Mouse (Mus musculus): ENCODE results near the gene Hook2. TPM values are rescaled to one million over a fixed set of nuclear protein-coding genes. Genes with fewer than 3 reads are reported as not detected.

Hook2 gene
- polyA plus RNA-seq, 1 experiment from 2014 or later = 16.8 TPM

- Histone ChIP-seq H3K9me3 (replicated peaks) (no peaks in the 10 kb centered on the region), H3K4me2 (peak overlapping the region; percentile 96), H3K27ac (no peak overlapping the region), H3K4me3 (peak overlapping the region; percentile 51; the same call in 1 of the 2 replicates), H3K27me3 (peaks cover 35% of the 10 kb centered on the region), H3K36me3 (ENCODE audit: poor library complexity, severe bottlenecking) (peaks cover 47% of the 10 kb centered on the region), H3K4me1 (peaks cover 78% of the 10 kb centered on the region), H3K9ac (peak overlapping the region; percentile 72; the same call in 1 of the 2 replicates)
- 34% methylated on average over 7 of the region's 7 CpGs for WGBS
- no peak for ATAC-seq
Measured at GRCm38 (mm10) chr8:84975434-84975833, 15.0 kb upstream of the Hook2 start.

GRCm38 (mm10) chr8:84976031-84976762 lies 14.2 kb upstream of the Hook2 start:
- ATAC-seq = peak; percentile 90
- Histone ChIP-seq H3K4me1 (peaks cover 78% of the 10 kb centered on the region), H3K36me3 (ENCODE audit: poor library complexity, severe bottlenecking) (peaks cover 42% of the 10 kb centered on the region), H3K9ac (peak overlapping the region; percentile 72), H3K27ac (peak overlapping the region; percentile 54; the same call in 1 of the 2 replicates), H3K4me3 (peak overlapping the region; percentile 51), H3K9me3 (replicated peaks) (no peaks in the 10 kb centered on the region), H3K4me2 (peak overlapping the region; percentile 96), H3K27me3 (peaks cover 42% of the 10 kb centered on the region)
- WGBS = under 1% methylated on average over 61 of the region's 61 CpGs

DNA sequence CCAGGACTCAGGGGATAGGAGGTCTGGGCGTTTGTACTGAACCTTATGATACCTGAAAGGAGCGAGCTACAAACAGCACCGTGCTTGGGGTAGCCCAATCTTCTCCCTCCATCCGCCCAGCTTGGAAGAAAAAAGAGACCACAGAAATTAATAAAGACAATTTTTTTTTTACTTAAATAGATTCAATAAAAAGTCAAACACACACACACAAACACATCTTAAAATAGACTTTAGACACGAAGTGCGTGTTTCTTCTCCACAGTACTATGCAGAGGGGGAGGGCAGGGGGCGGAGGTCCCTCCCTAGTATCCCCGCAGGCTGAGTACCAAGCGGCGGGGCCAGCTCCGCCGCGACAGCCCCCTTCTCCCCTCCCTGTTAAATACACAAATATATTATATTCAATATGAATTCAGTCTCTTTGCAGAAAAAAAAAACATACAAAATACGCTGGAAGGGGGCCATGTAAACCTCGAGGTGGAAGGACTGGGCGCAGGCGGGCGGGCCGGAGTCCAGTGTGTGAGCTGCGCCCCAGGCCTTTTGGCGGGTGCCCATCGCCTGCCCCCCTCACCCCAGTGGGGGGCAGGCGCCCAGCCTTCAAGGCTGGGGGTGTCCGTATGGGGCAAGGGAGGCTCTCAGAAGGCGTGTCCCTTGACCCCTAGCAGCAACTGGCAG lies 13.5 kb upstream of the Hook2 start:
- no peaks in the 10 kb centered on the region for H3K9me3 ChIP-seq (replicated peaks)
- peak overlapping the region; percentile 96 for H3K4me2 ChIP-seq
- whole genome bisulfite sequencing = 5% methylated on average over 24 of the region's 25 CpGs
- peaks cover 46% of the 10 kb centered on the region for H3K27me3 ChIP-seq
- no peak for ATAC-seq
- H3K9ac ChIP-seq = peak overlapping the region; percentile 72
- peak overlapping the region; percentile 51 for H3K4me3 ChIP-seq
- H3K27ac ChIP-seq = no peak overlapping the region
- peaks cover 35% of the 10 kb centered on the region for H3K36me3 ChIP-seq (ENCODE audit: poor library complexity, severe bottlenecking)
- H3K4me1 ChIP-seq = peaks cover 74% of the 10 kb centered on the region

GRCm38 (mm10) chr8:84977435-84978247 lies 12.8 kb upstream of the Hook2 start:
- no peak overlapping the region; the same call in 1 of the 2 replicates for H3K27ac ChIP-seq
- WGBS = under 1% methylated on average over 70 of the region's 70 CpGs

DNA sequence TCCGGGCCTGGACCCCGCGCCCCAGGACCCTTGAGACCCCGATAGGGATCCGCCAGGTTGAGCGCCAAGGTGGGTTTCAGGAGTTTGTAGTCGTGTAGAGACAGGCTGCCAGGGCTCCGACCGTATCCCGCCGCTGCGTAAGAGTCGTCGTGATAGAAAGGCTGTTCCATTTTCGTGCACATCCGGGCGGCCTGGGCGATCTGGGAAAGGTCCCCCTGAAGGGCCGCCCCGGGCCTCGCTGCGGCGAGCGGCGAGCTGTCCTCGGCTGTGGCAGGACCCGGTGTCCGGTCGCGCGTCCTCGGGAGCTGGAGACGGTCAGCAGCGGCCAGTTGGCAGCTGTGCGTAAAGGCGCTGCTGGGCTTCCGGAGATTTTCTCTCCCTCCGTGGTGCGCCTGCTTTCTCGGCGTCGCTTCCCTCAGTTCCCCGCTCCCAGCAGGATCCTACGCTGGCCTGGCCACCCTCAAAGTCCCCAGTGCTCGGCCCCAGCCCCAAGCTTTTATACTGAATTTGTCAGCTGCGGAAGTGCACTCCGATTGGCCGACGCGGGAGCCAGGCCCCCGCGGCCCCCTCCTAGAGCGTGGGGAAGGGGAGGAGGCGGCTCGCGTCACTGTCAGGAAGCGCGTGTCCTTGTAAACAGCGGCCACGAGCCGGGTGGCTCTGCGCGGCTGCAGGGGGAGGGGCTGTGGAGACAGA lies 12.0 kb upstream of the Hook2 start, which contains the start of gene Junb:
Gene Junb (minus strand): TSS at position 471 of the 693 bp plus-strand sequence.
- Histone ChIP-seq H3K27me3 (peaks cover 55% of the 10 kb centered on the region), H3K4me2 (peak within 1 kb of the TSS; percentile 96), H3K27ac (no peak within 1 kb of the TSS; the same call in 1 of the 2 replicates), H3K36me3 (ENCODE audit: poor library complexity, severe bottlenecking) (peaks cover 20% of the 10 kb centered on the region), H3K9ac (peak within 1 kb of the TSS; percentile 72), H3K4me3 (peak within 1 kb of the TSS; percentile 51), H3K9me3 (replicated peaks) (no peaks in the 10 kb centered on the region), H3K4me1 (peaks cover 71% of the 10 kb centered on the region)
- ATAC-seq = peak; percentile 31
- 1% methylated on average over 63 of the region's 63 CpGs for whole genome bisulfite sequencing

More at GRCm38 (mm10) chr8:84977435-84978247, 12.8 kb upstream of the Hook2 start:
- Histone ChIP-seq H3K9me3 (replicated peaks) (no peaks in the 10 kb centered on the region), H3K4me1 (peaks cover 71% of the 10 kb centered on the region), H3K9ac (peak overlapping the region; percentile 72), H3K4me2 (peak overlapping the region; percentile 96), H3K4me3 (peak overlapping the region; percentile 51), H3K27me3 (peaks cover 54% of the 10 kb centered on the region), H3K36me3 (ENCODE audit: poor library complexity, severe bottlenecking) (peaks cover 27% of the 10 kb centered on the region)
- ATAC-seq = no peak

- peak overlapping the region; percentile 53 for H3K9ac ChIP-seq
- peak overlapping the region; percentile 96 for H3K4me2 ChIP-seq
- peak overlapping the region; percentile 35 for H3K4me3 ChIP-seq
- no peaks in the 10 kb centered on the region for H3K9me3 ChIP-seq (replicated peaks)
- peak; percentile 34 for ATAC-seq
- H3K36me3 ChIP-seq (ENCODE audit: poor library complexity, severe bottlenecking) = peaks cover 6% of the 10 kb centered on the region; the same call in 1 of the 2 replicates
- H3K4me1 ChIP-seq = peaks cover 69% of the 10 kb centered on the region
- under 1% methylated on average over 40 of the region's 42 CpGs for whole genome bisulfite sequencing
- H3K27me3 ChIP-seq = peaks cover 65% of the 10 kb centered on the region
- peak overlapping the region; percentile 19; the same call in 1 of the 2 replicates for H3K27ac ChIP-seq
Measured at GRCm38 (mm10) chr8:84979599-84980421, 10.6 kb upstream of the Hook2 start.

DNA sequence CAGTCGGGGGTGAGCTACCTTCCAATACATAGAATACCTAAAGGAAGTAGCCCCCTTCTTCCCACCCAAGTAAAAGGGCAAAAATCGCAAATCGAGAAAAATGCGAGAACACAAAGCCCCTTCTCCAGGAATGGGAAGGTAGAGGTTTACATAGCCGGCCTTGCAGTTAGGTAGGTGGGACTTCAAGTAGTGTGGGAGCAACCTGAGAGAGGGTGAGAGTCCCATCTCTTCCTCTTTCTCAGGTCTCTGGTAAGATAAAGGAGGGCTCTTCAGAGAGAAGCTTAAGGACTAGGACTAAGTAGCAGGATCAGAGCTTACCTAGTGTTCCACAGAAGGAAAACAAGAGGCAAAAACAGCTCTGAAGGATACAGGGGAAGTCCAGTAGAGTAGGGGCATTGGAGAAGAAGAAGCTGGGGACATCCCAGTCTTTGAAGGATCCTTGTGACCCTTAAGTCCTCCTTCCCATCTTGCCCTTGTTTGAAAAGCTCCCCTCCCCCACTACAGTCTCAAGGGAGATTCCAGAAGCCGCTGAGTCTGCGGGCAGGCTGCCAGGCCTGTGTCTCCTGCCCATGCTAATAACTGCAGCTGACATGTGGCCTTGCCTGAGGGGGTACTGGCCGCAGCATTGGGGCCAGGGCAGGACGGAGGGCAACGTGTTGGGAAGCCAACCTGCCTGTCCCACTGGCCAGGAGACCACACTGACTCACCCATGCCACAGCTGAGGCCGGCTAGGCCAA lies 9.6 kb upstream of the Hook2 start:
- Histone ChIP-seq H3K4me2 (peak overlapping the region; percentile 96; the same call in 1 of the 2 replicates), H3K27ac (no peak overlapping the region), H3K9ac (peak overlapping the region; percentile 53; the same call in 1 of the 2 replicates), H3K36me3 (ENCODE audit: poor library complexity, severe bottlenecking) (no peaks in the 10 kb centered on the region), H3K4me1 (peaks cover 69% of the 10 kb centered on the region), H3K4me3 (no peak overlapping the region), H3K27me3 (peaks cover 66% of the 10 kb centered on the region), H3K9me3 (replicated peaks) (no peaks in the 10 kb centered on the region)
- 33% methylated on average over 11 of the region's 11 CpGs for WGBS
- no peak for ATAC-seq

GRCm38 (mm10) chr8:84981644-84982498 lies 8.5 kb upstream of the Hook2 start:
- Histone ChIP-seq H3K4me1 (peaks cover 66% of the 10 kb centered on the region), H3K4me3 (no peak overlapping the region), H3K36me3 (ENCODE audit: poor library complexity, severe bottlenecking) (no peaks in the 10 kb centered on the region), H3K27ac (no peak overlapping the region), H3K27me3 (peaks cover 76% of the 10 kb centered on the region), H3K9me3 (replicated peaks) (no peaks in the 10 kb centered on the region), H3K4me2 (no peak overlapping the region), H3K9ac (no peak overlapping the region)
- 80% methylated on average over 15 of the region's 15 CpGs for WGBS
- no peak for ATAC-seq

GRCm38 (mm10) chr8:84982499-84983011 lies 7.8 kb upstream of the Hook2 start:
- Histone ChIP-seq H3K4me1 (peaks cover 59% of the 10 kb centered on the region), H3K9ac (no peak overlapping the region), H3K36me3 (ENCODE audit: poor library complexity, severe bottlenecking) (no peaks in the 10 kb centered on the region), H3K4me3 (no peak overlapping the region), H3K27me3 (peaks cover 76% of the 10 kb centered on the region), H3K4me2 (no peak overlapping the region), H3K9me3 (replicated peaks) (no peaks in the 10 kb centered on the region), H3K27ac (no peak overlapping the region)
- no peak for ATAC-seq
- WGBS = 64% methylated on average over 3 of the region's 3 CpGs
